ENCODE assay signal across 21 mouse cellular contexts in genomic region chr14:34326606-34327005, GRCm38 (mm10). TPM values are rescaled to one million over a fixed set of nuclear protein-coding genes. Genes with fewer than 3 reads are reported as not detected.
"Had no signal": no experiment of that assay in that cellular context is flagged by ENCODE, and none has a peak within 500 bp of the region (broad histone marks: within the 10 kb centered on the region; RNA-seq: fewer than 3 reads in every experiment).

No protein-coding gene starts in this region.

- H3K4me1 ChIP-seq: midbrain, embryonic 12.5 days; neural tube, embryonic 12.5 days; stomach, embryonic 15.5 days had no signal

- H3K27ac ChIP-seq: liver, embryonic 14.5 days; midbrain, embryonic 12.5 days; neural tube, embryonic 12.5 days; stomach, embryonic 15.5 days; stomach, postnatal 0 days had no signal

- H3K4me3 ChIP-seq: megakaryocyte, embryonic 14.5 days; midbrain, embryonic 12.5 days; neural tube, embryonic 12.5 days; stomach, embryonic 15.5 days had no signal

- H3K4me2 ChIP-seq: lung, embryonic 14.5 days; midbrain, embryonic 12.5 days; neural tube, embryonic 12.5 days; stomach, embryonic 15.5 days had no signal

- DNase-seq: lung, adult 18-20 months; lung, embryonic 14.5 days; lung, postnatal 10 days; lung, postnatal 4 days; midbrain, embryonic 14.5 days; thymus, adult 2 months; thymus, postnatal 25 days; thymus, postnatal 4 days had no signal

- H3K9me3 ChIP-seq: megakaryocyte, embryonic 14.5 days; midbrain, embryonic 12.5 days; neural tube, embryonic 12.5 days; stomach, embryonic 15.5 days had no signal

- H3K27me3 ChIP-seq: megakaryocyte, embryonic 14.5 days; midbrain, embryonic 12.5 days; neural tube, embryonic 12.5 days; stomach, embryonic 15.5 days had no signal

- H3K9ac ChIP-seq: liver, embryonic 14.5 days; lung, embryonic 14.5 days; midbrain, embryonic 12.5 days; neural tube, embryonic 12.5 days; stomach, embryonic 15.5 days had no signal

RNA-seq across cellular contexts. Expression of gene Fam25c, which starts 28.6 kb away (rescaled TPM):
- total RNA-seq: midbrain, postnatal 0 days; monocyte, adult 5-6 weeks; neutrophil, adult 5-6 weeks had no signal
- polyA plus RNA-seq: lung, embryonic 14.5 days; lung, embryonic 16.5 days; midbrain, embryonic 12.5 days; midbrain, embryonic 14.5 days; midbrain, postnatal 0 days; neural tube, embryonic 12.5 days; neural tube, embryonic 14.5 days; spleen, adult 2 months; testis, adult 2 months had no signal

RNA-seq across cellular contexts. Expression of gene Sncg, which starts 48.0 kb away (rescaled TPM):
- total RNA-seq: monocyte, adult 5-6 weeks; neutrophil, adult 5-6 weeks had no signal

RNA-seq across cellular contexts. Expression of gene Mmrn2, which starts 48.7 kb away (rescaled TPM):
- total RNA-seq: monocyte, adult 5-6 weeks; neutrophil, adult 5-6 weeks had no signal
